Mouse (Mus musculus): ENCODE measurements around the gene Cpn1. TPM values are rescaled to one million over a fixed set of nuclear protein-coding genes. Genes with fewer than 3 reads are reported as not detected.
A peak's percentile ranks its signal among the peaks of the same experiment; 100 is the strongest.

Cpn1 gene
- total and polyA plus RNA-seq, 2 experiments from 2014 or later, result 0.57 to 0.74 TPM

GRCm38 (mm10) chr19:43920453-43921300 is 65.7 kb downstream of the Cpn1 start:
- H3K4me2 ChIP-seq (ENCODE audit: low read depth), result peak overlapping the region; percentile 8; the same call in 1 of the 2 replicates
- 27% methylated on average over 32 of the region's 32 CpGs for WGBS
- H3K27me3 ChIP-seq (ENCODE audit: insufficient read depth, low read length), result no peaks in the 10 kb centered on the region
- H3K27ac ChIP-seq (ENCODE audit: low read depth, low read length), result no peak overlapping the region
- no peak for ATAC-seq
- DNase-seq, result no peak
- no peaks in the 10 kb centered on the region for H3K36me3 ChIP-seq (ENCODE audit: insufficient read depth)
- no peak overlapping the region for H3K4me3 ChIP-seq (ENCODE audit: low read depth, low read length)
- no peaks in the 10 kb centered on the region for H3K4me1 ChIP-seq (ENCODE audit: insufficient read depth)
- H3K9ac ChIP-seq, result no peak overlapping the region
- H3K9me3 ChIP-seq (ENCODE audit: low read length), result no peaks in the 10 kb centered on the region
- no peak for TF ChIP-seq CTCF (IDR thresholded peaks at IDR 0.05; ENCODE audit: low read depth)

GRCm38 (mm10) chr19:43919841-43920240 is 66.5 kb downstream of the Cpn1 start:
- no peak for DNase-seq
- H3K4me1 ChIP-seq (ENCODE audit: insufficient read depth), result no peaks in the 10 kb centered on the region
- no peaks in the 10 kb centered on the region for H3K36me3 ChIP-seq (ENCODE audit: insufficient read depth)
- WGBS, result 95% methylated on average over 4 of the region's 4 CpGs
- ATAC-seq, result no peak
- H3K9ac ChIP-seq, result no peak overlapping the region
- H3K27ac ChIP-seq (ENCODE audit: low read depth, low read length), result no peak overlapping the region
- TF ChIP-seq CTCF (IDR thresholded peaks at IDR 0.05; ENCODE audit: low read depth), result no peak
- no peaks in the 10 kb centered on the region for H3K27me3 ChIP-seq (ENCODE audit: insufficient read depth, low read length)
- H3K9me3 ChIP-seq (ENCODE audit: low read length), result no peaks in the 10 kb centered on the region
- H3K4me2 ChIP-seq (ENCODE audit: low read depth), result no peak overlapping the region
- H3K4me3 ChIP-seq (ENCODE audit: low read depth, low read length), result no peak overlapping the region

- H3K36me3 ChIP-seq (ENCODE audit: insufficient read depth), result no peaks in the 10 kb centered on the region
- H3K9ac ChIP-seq, result no peak overlapping the region
- no peaks in the 10 kb centered on the region for H3K9me3 ChIP-seq (ENCODE audit: low read length)
- no peak overlapping the region for H3K4me3 ChIP-seq (ENCODE audit: low read depth, low read length)
- H3K27me3 ChIP-seq (ENCODE audit: insufficient read depth, low read length), result no peaks in the 10 kb centered on the region
- DNase-seq (no peak), ATAC-seq (no peak)
- WGBS, result 81% methylated on average over 3 of the region's 3 CpGs
- no peak overlapping the region for H3K4me2 ChIP-seq (ENCODE audit: low read depth)
- no peak overlapping the region for H3K27ac ChIP-seq (ENCODE audit: low read depth, low read length)
- H3K4me1 ChIP-seq (ENCODE audit: insufficient read depth), result no peaks in the 10 kb centered on the region
- TF ChIP-seq CTCF (IDR thresholded peaks at IDR 0.05; ENCODE audit: low read depth), result no peak
Observed at GRCm38 (mm10) chr19:43918834-43919233, 67.5 kb downstream of the Cpn1 start.

GRCm38 (mm10) chr19:43917763-43918162 is 68.6 kb downstream of the Cpn1 start:
- WGBS, result 89% methylated on average over 6 of the region's 6 CpGs
- Histone ChIP-seq H3K36me3 (ENCODE audit: insufficient read depth) (no peaks in the 10 kb centered on the region), H3K4me1 (ENCODE audit: insufficient read depth) (no peaks in the 10 kb centered on the region), H3K9ac (no peak overlapping the region), H3K4me3 (ENCODE audit: low read depth, low read length) (no peak overlapping the region), H3K27ac (ENCODE audit: low read depth, low read length) (no peak overlapping the region), H3K4me2 (ENCODE audit: low read depth) (no peak overlapping the region), H3K27me3 (ENCODE audit: insufficient read depth, low read length) (no peaks in the 10 kb centered on the region), H3K9me3 (ENCODE audit: low read length) (no peaks in the 10 kb centered on the region)
- TF ChIP-seq CTCF (IDR thresholded peaks at IDR 0.05; ENCODE audit: low read depth), result no peak
- ATAC-seq, result no peak
- no peak for DNase-seq

- ATAC-seq, result no peak
Observed at GRCm38 (mm10) chr19:43917406-43917691, 69.0 kb downstream of the Cpn1 start.

GRCm38 (mm10) chr19:43916586-43917405 is 69.6 kb downstream of the Cpn1 start:
- DNase-seq (no peak), ATAC-seq (no peak)
- Histone ChIP-seq H3K36me3 (ENCODE audit: insufficient read depth) (no peaks in the 10 kb centered on the region), H3K9me3 (ENCODE audit: low read length) (no peaks in the 10 kb centered on the region), H3K27ac (ENCODE audit: low read depth, low read length) (no peak overlapping the region), H3K4me2 (ENCODE audit: low read depth) (no peak overlapping the region), H3K27me3 (ENCODE audit: insufficient read depth, low read length) (no peaks in the 10 kb centered on the region), H3K9ac (no peak overlapping the region), H3K4me1 (ENCODE audit: insufficient read depth) (no peaks in the 10 kb centered on the region), H3K4me3 (ENCODE audit: low read depth, low read length) (no peak overlapping the region)
- 73% methylated on average over 21 of the region's 21 CpGs for WGBS
- TF ChIP-seq CTCF (IDR thresholded peaks at IDR 0.05; ENCODE audit: low read depth), result no peak

More at GRCm38 (mm10) chr19:43917406-43917691, 69.0 kb downstream of the Cpn1 start:
- no peaks in the 10 kb centered on the region for H3K27me3 ChIP-seq (ENCODE audit: insufficient read depth, low read length)
- H3K4me2 ChIP-seq (ENCODE audit: low read depth), result no peak overlapping the region
- H3K9me3 ChIP-seq (ENCODE audit: low read length), result no peaks in the 10 kb centered on the region
- no peak overlapping the region for H3K9ac ChIP-seq
- TF ChIP-seq CTCF (IDR thresholded peaks at IDR 0.05; ENCODE audit: low read depth), result no peak
- H3K4me3 ChIP-seq (ENCODE audit: low read depth, low read length), result no peak overlapping the region
- DNase-seq, result no peak
- H3K4me1 ChIP-seq (ENCODE audit: insufficient read depth), result no peaks in the 10 kb centered on the region
- no peak overlapping the region for H3K27ac ChIP-seq (ENCODE audit: low read depth, low read length)
- 89% methylated on average over 2 of the region's 2 CpGs for WGBS
- no peaks in the 10 kb centered on the region for H3K36me3 ChIP-seq (ENCODE audit: insufficient read depth)

- no peaks in the 10 kb centered on the region for H3K36me3 ChIP-seq (ENCODE audit: insufficient read depth)
- H3K9ac ChIP-seq, result no peak overlapping the region
- WGBS, result 84% methylated on average over 9 of the region's 9 CpGs
- no peak overlapping the region for H3K27ac ChIP-seq (ENCODE audit: low read depth, low read length)
- H3K27me3 ChIP-seq (ENCODE audit: insufficient read depth, low read length), result no peaks in the 10 kb centered on the region
- H3K4me3 ChIP-seq (ENCODE audit: low read depth, low read length), result no peak overlapping the region
- DNase-seq, result no peak
- no peak for TF ChIP-seq CTCF (IDR thresholded peaks at IDR 0.05; ENCODE audit: low read depth)
- H3K9me3 ChIP-seq (ENCODE audit: low read length), result no peaks in the 10 kb centered on the region
- H3K4me1 ChIP-seq (ENCODE audit: insufficient read depth), result no peaks in the 10 kb centered on the region
- no peak for ATAC-seq
- H3K4me2 ChIP-seq (ENCODE audit: low read depth), result no peak overlapping the region
Observed at GRCm38 (mm10) chr19:43915431-43915830, 70.9 kb downstream of the Cpn1 start.

Measured in forebrain, postnatal 0 days (tissue).